Mouse (Mus musculus): ENCODE data around the gene Cygb. TPM values are rescaled to one million over a fixed set of nuclear protein-coding genes. Genes with fewer than 3 reads are reported as not detected.
"Not testable (repeated sequence)": the region's sequence is repeated elsewhere in the genome, so short reads cannot be mapped to it uniquely, and the experiment has no call there.

The Cygb gene
- polyA plus RNA-seq, 1 experiment from 2014 or later, result 2.3 TPM

GRCm38 (mm10) chr11:116670386-116670785 is 16.3 kb upstream of the Cygb start:
- no peaks in the 10 kb centered on the region for H3K9me3 ChIP-seq (ENCODE audit: control insufficient read depth, low read length)
- ATAC-seq (ENCODE audit: insufficient read depth, low FRiP score, low TSS enrichment), result no peak
- H3K4me2 ChIP-seq (ENCODE audit: low read depth), result no peak overlapping the region
- H3K4me3 ChIP-seq (ENCODE audit: low read depth, low read length), result no peak overlapping the region
- peaks cover 16% of the 10 kb centered on the region for H3K4me1 ChIP-seq (ENCODE audit: control insufficient read depth, insufficient read depth, low read length)
- H3K36me3 ChIP-seq (ENCODE audit: control insufficient read depth, insufficient read depth, low read length), result peaks cover 5% of the 10 kb centered on the region; the same call in 1 of the 2 replicates
- no peak overlapping the region for H3K9ac ChIP-seq (ENCODE audit: low read length)
- DNase-seq (ENCODE audit: low spot score), result no peak
- no peak overlapping the region for H3K27ac ChIP-seq (ENCODE audit: low read depth, low read length)
- no peaks in the 10 kb centered on the region for H3K27me3 ChIP-seq (ENCODE audit: control insufficient read depth, insufficient read depth, low read length)
- WGBS, result 88% methylated on average over 7 of the region's 7 CpGs

- WGBS, result 49% methylated on average over 13 of the region's 13 CpGs
- Histone ChIP-seq H3K27me3 (ENCODE audit: control insufficient read depth, insufficient read depth, low read length) (no peaks in the 10 kb centered on the region), H3K9ac (ENCODE audit: low read length) (no peak overlapping the region), H3K36me3 (ENCODE audit: control insufficient read depth, insufficient read depth, low read length) (peaks cover 5% of the 10 kb centered on the region; the same call in 1 of the 2 replicates), H3K27ac (ENCODE audit: low read depth, low read length) (no peak overlapping the region), H3K4me1 (ENCODE audit: control insufficient read depth, insufficient read depth, low read length) (peaks cover 16% of the 10 kb centered on the region), H3K9me3 (ENCODE audit: control insufficient read depth, low read length) (no peaks in the 10 kb centered on the region), H3K4me3 (ENCODE audit: low read depth, low read length) (no peak overlapping the region), H3K4me2 (ENCODE audit: low read depth) (no peak overlapping the region)
- DNase-seq (ENCODE audit: low spot score), result peak; percentile 27
- ATAC-seq (ENCODE audit: insufficient read depth, low FRiP score, low TSS enrichment), result no peak
These were observed 15.8 kb upstream of the Cygb start for GRCm38 (mm10) chr11:116669787-116670365.

DNA sequence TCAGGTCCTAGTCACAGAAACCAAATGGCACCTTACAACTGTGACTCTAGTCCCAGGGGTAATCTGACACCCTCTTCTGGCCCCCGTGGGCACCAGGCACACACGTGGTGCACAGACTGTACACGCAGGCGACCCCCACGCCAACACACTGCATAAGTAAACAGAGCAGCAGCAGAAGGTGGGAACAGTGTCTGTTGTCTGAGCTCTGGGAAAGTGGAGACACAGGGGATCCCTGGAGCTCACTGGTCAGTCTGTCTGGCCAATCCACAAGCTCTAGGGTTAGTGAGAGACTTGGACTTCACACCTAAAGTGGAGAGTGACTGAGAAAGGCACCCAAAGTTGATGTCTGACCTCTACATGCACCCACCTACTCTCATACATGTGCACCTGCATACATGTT is 15.2 kb upstream of the Cygb start:
- Histone ChIP-seq H3K4me3 (ENCODE audit: low read depth, low read length) (no peak overlapping the region), H3K4me1 (ENCODE audit: control insufficient read depth, insufficient read depth, low read length) (peaks cover 16% of the 10 kb centered on the region), H3K9ac (ENCODE audit: low read length) (no peak overlapping the region), H3K4me2 (ENCODE audit: low read depth) (no peak overlapping the region), H3K36me3 (ENCODE audit: control insufficient read depth, insufficient read depth, low read length) (peaks cover 5% of the 10 kb centered on the region; the same call in 1 of the 2 replicates), H3K27me3 (ENCODE audit: control insufficient read depth, insufficient read depth, low read length) (no peaks in the 10 kb centered on the region), H3K9me3 (ENCODE audit: control insufficient read depth, low read length) (no peaks in the 10 kb centered on the region), H3K27ac (ENCODE audit: low read depth, low read length) (no peak overlapping the region)
- ATAC-seq (ENCODE audit: insufficient read depth, low FRiP score, low TSS enrichment) (no peak), DNase-seq (ENCODE audit: low spot score) (no peak)
- 46% methylated on average over 5 of the region's 5 CpGs for WGBS

GRCm38 (mm10) chr11:116668839-116669238 is 14.7 kb upstream of the Cygb start:
- H3K36me3 ChIP-seq (ENCODE audit: control insufficient read depth, insufficient read depth, low read length), result peaks cover 2% of the 10 kb centered on the region; the same call in 1 of the 2 replicates
- DNase-seq (ENCODE audit: low spot score), result peak; percentile 54
- no peaks in the 10 kb centered on the region for H3K27me3 ChIP-seq (ENCODE audit: control insufficient read depth, insufficient read depth, low read length)
- no peak overlapping the region for H3K4me3 ChIP-seq (ENCODE audit: low read depth, low read length)
- H3K9me3 ChIP-seq (ENCODE audit: control insufficient read depth, low read length), result no peaks in the 10 kb centered on the region
- H3K4me2 ChIP-seq (ENCODE audit: low read depth), result no peak overlapping the region
- ATAC-seq (ENCODE audit: insufficient read depth, low FRiP score, low TSS enrichment), result no peak
- no peak overlapping the region for H3K27ac ChIP-seq (ENCODE audit: low read depth, low read length)
- H3K9ac ChIP-seq (ENCODE audit: low read length), result no peak overlapping the region
- WGBS, result 34% methylated on average over 7 of the region's 7 CpGs
- H3K4me1 ChIP-seq (ENCODE audit: control insufficient read depth, insufficient read depth, low read length), result peaks cover 20% of the 10 kb centered on the region

- Histone ChIP-seq H3K4me1 (ENCODE audit: control insufficient read depth, insufficient read depth, low read length) (peaks cover 20% of the 10 kb centered on the region), H3K36me3 (ENCODE audit: control insufficient read depth, insufficient read depth, low read length) (no peaks in the 10 kb centered on the region), H3K4me3 (ENCODE audit: low read depth, low read length) (no peak overlapping the region), H3K9me3 (ENCODE audit: control insufficient read depth, low read length) (no peaks in the 10 kb centered on the region), H3K4me2 (ENCODE audit: low read depth) (no peak overlapping the region), H3K9ac (ENCODE audit: low read length) (no peak overlapping the region), H3K27me3 (ENCODE audit: control insufficient read depth, insufficient read depth, low read length) (peaks cover 2% of the 10 kb centered on the region; the same call in 1 of the 2 replicates), H3K27ac (ENCODE audit: low read depth, low read length) (no peak overlapping the region)
- WGBS, result 86% methylated on average over 10 of the region's 10 CpGs
- ATAC-seq (ENCODE audit: insufficient read depth, low FRiP score, low TSS enrichment) (no peak), DNase-seq (ENCODE audit: low spot score) (no peak)
These were observed 14.3 kb upstream of the Cygb start for GRCm38 (mm10) chr11:116668381-116668825.

DNA sequence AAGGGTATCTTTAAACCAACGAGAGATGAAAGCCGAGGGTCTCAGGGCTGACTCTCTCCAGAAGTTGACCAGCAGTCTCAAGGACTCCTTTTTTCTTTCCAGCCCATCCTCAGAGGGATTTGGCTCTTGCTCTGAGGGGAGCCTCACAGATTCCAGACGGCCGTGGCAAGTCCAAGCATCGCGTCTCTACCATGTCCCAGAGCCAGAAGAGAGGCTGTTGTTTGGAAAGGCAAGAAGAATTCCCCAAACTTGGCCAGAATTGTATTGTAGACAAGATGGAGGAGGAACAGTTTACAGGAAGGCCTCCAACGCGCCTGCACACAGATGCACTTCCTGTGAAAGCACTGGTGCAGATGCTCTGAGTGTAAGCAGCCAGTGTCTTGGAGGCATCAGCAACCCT is 13.8 kb upstream of the Cygb start:
- no peak overlapping the region for H3K4me2 ChIP-seq (ENCODE audit: low read depth)
- no peak overlapping the region for H3K4me3 ChIP-seq (ENCODE audit: low read depth, low read length)
- ATAC-seq (ENCODE audit: insufficient read depth, low FRiP score, low TSS enrichment) (no peak), DNase-seq (ENCODE audit: low spot score) (no peak)
- no peak overlapping the region for H3K27ac ChIP-seq (ENCODE audit: low read depth, low read length)
- peaks cover 19% of the 10 kb centered on the region for H3K4me1 ChIP-seq (ENCODE audit: control insufficient read depth, insufficient read depth, low read length)
- no peaks in the 10 kb centered on the region for H3K9me3 ChIP-seq (ENCODE audit: control insufficient read depth, low read length)
- no peak overlapping the region for H3K9ac ChIP-seq (ENCODE audit: low read length)
- no peaks in the 10 kb centered on the region for H3K36me3 ChIP-seq (ENCODE audit: control insufficient read depth, insufficient read depth, low read length)
- 89% methylated on average over 8 of the region's 8 CpGs for WGBS
- H3K27me3 ChIP-seq (ENCODE audit: control insufficient read depth, insufficient read depth, low read length), result peaks cover 3% of the 10 kb centered on the region; the same call in 1 of the 2 replicates

DNA sequence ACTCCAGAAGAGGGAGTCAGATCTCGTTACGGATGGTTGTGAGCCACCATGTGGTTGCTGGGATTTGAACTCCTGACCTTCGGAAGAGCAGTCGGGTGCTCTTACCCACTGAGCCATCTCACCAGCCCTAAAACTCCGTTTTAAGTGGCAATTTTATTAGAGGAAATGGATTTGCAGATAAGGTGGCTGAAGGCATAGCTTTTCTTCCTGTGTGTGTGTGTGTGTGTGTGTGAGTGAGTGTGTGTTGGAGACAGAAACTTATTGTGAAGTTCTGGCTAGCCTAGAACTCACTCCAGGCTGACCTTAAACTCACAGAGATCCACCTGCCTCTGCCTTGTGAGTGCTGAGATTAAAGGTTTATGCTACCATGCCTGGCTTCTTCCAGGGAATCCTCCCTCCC is 12.9 kb upstream of the Cygb start:
- ATAC-seq (ENCODE audit: insufficient read depth, low FRiP score, low TSS enrichment), result not testable (repeated sequence)

GRCm38 (mm10) chr11:116666566-116666965 is 12.5 kb upstream of the Cygb start:
- Histone ChIP-seq H3K36me3 (ENCODE audit: control insufficient read depth, insufficient read depth, low read length) (no peaks in the 10 kb centered on the region), H3K9ac (ENCODE audit: low read length) (no peak overlapping the region), H3K4me1 (ENCODE audit: control insufficient read depth, insufficient read depth, low read length) (peaks cover 24% of the 10 kb centered on the region), H3K27me3 (ENCODE audit: control insufficient read depth, insufficient read depth, low read length) (peaks cover 3% of the 10 kb centered on the region; the same call in 1 of the 2 replicates), H3K4me3 (ENCODE audit: low read depth, low read length) (no peak overlapping the region), H3K9me3 (ENCODE audit: control insufficient read depth, low read length) (no peaks in the 10 kb centered on the region), H3K4me2 (ENCODE audit: low read depth) (no peak overlapping the region), H3K27ac (ENCODE audit: low read depth, low read length) (no peak overlapping the region)
- DNase-seq (ENCODE audit: low spot score) (no peak), ATAC-seq (ENCODE audit: insufficient read depth, low FRiP score, low TSS enrichment) (no peak)
- 71% methylated on average over 9 of the region's 9 CpGs for WGBS

More for the DNA sequence above, 12.9 kb upstream of the Cygb start:
- H3K4me1 ChIP-seq (ENCODE audit: control insufficient read depth, insufficient read depth, low read length), result peaks cover 20% of the 10 kb centered on the region
- DNase-seq (ENCODE audit: low spot score); H3K27ac ChIP-seq (ENCODE audit: low read depth, low read length); H3K9ac ChIP-seq (ENCODE audit: low read length); H3K4me2 ChIP-seq (ENCODE audit: low read depth); H3K27me3 ChIP-seq (ENCODE audit: control insufficient read depth, insufficient read depth, low read length); H3K9me3 ChIP-seq (ENCODE audit: control insufficient read depth, low read length); H3K36me3 ChIP-seq (ENCODE audit: control insufficient read depth, insufficient read depth, low read length); H3K4me3 ChIP-seq (ENCODE audit: low read depth, low read length): not testable (repeated sequence)
- WGBS, result 88% methylated on average over 3 of the region's 5 CpGs

DNA sequence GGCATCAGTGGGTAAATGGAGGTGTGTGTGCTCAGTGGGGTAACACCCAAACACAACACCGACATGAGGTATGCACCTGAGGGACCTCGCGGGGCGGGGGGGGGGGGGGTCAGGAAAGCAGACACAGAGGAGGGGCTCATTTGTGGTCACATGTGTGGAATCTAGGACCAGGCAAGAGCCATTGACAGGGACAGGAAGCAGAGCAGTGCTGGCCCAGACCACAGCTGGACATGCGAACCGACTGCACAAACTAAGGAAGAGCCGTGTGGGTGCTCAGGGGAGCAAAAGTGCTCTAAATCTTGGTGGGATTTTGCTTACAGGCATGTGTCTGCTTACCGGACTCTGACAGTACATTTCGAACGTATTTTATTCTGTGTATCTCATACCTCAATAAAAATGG is 11.2 kb upstream of the Cygb start:
- peaks cover 3% of the 10 kb centered on the region; the same call in 1 of the 2 replicates for H3K27me3 ChIP-seq (ENCODE audit: control insufficient read depth, insufficient read depth, low read length)
- H3K4me1 ChIP-seq (ENCODE audit: control insufficient read depth, insufficient read depth, low read length), result peaks cover 34% of the 10 kb centered on the region
- no peak for DNase-seq (ENCODE audit: low spot score)
- no peak for ATAC-seq (ENCODE audit: insufficient read depth, low FRiP score, low TSS enrichment)
- no peaks in the 10 kb centered on the region for H3K36me3 ChIP-seq (ENCODE audit: control insufficient read depth, insufficient read depth, low read length)
- H3K4me3 ChIP-seq (ENCODE audit: low read depth, low read length), result no peak overlapping the region
- H3K27ac ChIP-seq (ENCODE audit: low read depth, low read length), result no peak overlapping the region
- WGBS, result 79% methylated on average over 10 of the region's 10 CpGs
- no peak overlapping the region for H3K9ac ChIP-seq (ENCODE audit: low read length)
- H3K4me2 ChIP-seq (ENCODE audit: low read depth), result no peak overlapping the region
- no peaks in the 10 kb centered on the region for H3K9me3 ChIP-seq (ENCODE audit: control insufficient read depth, low read length)

Data from neural tube, embryonic 11.5 days (tissue).